Mouse (Mus musculus) gastrocnemius, postnatal 4 days (tissue): ENCODE results near the gene Rab11fip4. TPM values are rescaled to one million over a fixed set of nuclear protein-coding genes. Genes with fewer than 3 reads are reported as not detected.
A peak's percentile ranks its signal among the peaks of the same experiment; 100 is the strongest.

ENCODE experiments used
- DNase-seq, 2 experiments: peaks; one replicate each; pipeline ENCODE4 v3.0.0; 2021 to 2022; ENCODE audit warnings: low spot score in 2 of 2, mixed read lengths in 2 of 2
- microRNA-seq: library from miRNA; unstranded; fragments of <30 nt; microRNA quantifications from one replicate; pipeline ENCODE4 v1.2.0, GENCODE M21; 2021
- total RNA-seq, 2 experiments: library from RNA; stranded (reverse); gene quantifications; 2 replicates each; pipeline ENCODE4 v1.2.3; 2021

The Rab11fip4 gene
- total RNA-seq, 2 experiments from 2014 or later, result 0.83 to 0.86 TPM

DNA sequence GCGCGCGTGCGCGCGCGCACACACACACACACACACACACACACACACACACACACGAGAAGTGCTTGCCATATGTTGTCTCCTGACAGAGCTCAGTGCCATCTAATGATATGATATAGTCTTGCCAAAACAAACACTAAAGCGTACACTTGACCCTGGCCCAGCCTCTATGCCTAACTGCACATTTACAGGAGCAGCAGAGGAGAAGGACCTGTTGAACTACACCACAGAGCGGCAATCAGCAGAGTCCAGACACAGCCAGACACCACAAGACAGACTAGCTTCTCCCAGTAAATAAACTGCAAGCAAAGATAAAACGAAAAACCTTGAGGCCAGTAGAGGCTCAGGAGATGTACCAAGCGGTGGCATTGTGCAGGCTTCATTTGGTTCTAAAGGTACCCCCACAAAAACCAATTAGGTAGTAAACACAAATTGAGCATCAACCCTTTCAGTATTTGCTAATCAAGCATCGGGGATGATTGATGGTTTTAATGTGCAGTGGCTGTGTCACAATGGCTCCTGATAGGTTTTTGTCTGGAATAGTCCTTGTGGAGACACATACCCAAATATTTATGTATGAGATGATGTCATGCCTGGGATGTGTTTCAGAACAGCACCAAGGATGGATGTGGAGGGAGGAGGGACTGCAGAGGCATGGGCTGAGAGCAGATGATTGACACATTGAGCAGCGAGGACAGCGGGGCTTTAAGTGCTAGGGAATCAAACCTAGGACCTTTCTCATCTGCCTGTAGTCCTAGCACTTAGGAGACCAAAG lies 145.4 kb downstream of the Rab11fip4 start:
- DNase-seq, result no peak

DNA sequence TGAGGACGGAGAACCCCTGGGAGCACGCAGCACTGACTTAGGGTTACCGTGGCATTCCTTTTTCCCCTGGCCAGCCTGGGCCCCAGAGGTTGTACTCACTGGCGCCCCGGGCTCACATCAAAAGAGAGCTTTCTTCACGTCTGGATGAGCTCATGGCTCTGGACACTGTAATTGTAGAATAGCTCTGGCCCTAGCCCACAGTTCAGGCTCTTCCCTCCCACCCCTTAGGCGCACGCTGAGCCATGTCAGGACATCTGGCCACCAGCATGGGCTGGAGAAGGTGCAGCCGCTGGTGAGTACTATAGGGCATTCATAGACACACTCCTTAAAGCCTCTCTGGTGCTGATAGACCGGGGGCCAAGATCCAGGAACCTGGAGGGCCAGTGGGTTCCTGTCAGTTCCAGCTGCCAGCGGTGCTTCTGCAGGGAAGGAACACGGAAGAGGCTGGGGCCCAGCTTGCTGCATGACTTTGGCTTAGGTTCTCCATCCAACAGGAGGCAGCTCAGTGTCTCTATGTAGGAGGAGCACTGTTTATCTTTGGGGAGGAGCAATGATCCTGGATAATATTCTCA lies 146.2 kb downstream of the Rab11fip4 start:
- DNase-seq, result peak in 1 of 2 experiments; percentile 33

DNA sequence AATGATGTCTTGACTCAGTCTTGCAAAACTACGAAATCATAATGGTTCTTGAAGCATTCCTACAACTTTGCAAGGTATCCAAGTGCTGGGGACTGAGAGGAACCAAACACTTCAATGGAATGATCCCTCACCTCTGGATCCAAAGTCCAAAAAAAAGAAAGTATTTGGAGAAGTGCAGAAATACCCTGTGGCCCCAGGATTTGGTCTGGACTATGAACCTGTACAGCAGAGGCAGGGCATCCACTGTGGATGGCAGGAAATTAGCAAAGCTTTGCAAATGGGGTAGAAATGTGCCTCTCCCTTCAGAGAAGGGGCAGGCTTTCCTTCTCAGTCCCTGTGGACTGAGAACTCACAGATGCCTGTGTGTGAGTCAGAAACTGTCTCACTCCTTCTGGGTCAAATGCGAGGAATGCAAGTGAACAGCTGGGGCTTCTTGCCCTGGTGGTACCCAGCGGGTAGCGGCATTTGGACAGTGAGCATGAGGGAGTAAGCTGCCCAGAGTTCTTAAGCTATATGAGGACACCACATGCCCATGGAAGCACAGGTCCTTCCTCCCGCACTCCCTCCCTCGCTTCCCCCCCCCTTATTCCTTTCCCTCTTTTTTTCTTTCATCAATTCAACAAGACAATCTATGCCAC lies 147.0 kb downstream of the Rab11fip4 start:
- peak in 1 of 2 experiments; percentile 31 for DNase-seq

DNA sequence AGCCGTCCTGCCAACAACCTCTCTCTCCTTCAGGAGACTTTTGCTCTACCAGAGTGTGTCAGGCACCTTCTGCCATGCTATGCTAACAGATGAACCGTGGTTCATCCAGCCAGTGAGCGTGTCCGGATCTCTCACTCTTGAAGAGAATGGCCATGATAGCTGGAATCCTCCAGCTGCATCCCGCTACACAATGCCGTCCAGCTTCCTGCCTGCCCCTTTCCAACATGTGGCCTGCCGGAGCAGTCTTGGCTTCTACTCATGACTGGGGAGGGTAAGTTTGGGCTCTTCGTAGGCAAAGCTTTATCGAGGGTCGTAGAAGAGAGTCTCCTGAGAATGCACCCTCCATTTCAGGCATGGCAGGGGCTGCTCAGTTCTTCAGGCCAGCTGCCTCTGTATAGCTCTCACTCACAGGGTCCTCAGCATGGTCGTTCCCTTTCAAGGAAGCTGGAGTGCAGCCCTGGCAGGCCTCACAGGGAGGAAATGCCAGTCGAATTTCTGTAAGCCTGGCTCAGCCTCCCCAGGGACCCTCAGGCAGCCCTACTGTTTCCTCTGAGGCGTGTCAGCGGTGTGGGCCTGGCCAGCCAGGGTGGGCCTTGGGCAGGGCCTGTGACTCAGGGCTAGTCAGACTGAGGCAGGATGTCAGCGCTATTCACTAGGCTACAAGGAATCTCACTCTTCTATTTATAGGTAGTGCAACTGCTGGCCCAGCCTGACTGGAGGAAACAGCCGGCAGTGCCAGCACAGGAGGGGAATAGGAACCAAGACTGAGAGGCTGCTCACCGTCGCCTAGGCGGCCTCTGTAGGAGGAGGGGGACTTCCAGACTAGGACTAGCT lies 147.9 kb downstream of the Rab11fip4 start:
- DNase-seq, result peak; percentile 50 to 77

DNA sequence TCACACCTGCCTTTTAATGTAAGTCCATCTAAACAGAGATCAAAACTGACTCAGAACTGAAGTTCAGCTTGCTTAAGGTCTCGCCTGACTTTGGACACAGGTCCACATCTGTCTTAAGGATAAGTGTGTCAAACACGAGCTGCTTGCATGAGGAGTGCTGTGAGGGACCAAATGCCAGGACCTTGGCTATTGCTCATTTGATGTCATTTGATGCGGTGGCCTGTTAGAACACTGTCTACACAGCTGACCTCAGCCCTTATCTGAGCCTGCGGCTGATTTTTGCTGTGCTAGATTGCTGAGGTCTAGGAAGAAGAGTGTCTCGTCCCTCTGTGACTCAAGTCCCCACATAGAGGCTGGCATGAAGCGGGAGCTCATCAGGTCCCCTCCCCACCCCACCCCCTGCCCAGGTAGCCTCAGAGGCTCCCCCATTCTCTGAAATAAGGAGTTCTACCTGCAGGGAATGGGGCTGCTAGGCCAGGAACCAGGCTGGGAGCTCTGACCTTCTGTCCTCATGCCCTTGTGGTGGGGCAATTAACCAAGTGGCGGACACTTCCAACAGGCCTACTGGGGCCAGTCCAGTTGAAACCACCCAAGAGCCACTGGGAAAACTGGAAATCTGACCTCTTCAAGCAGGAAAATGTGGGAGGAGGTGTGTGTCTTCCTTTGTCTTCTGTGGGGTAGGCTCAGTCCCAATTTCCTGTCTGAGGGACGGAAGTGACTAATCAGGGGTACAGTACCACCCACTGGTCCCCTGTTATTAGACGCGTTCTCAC lies 149.9 kb downstream of the Rab11fip4 start:
- no peak for DNase-seq

DNA sequence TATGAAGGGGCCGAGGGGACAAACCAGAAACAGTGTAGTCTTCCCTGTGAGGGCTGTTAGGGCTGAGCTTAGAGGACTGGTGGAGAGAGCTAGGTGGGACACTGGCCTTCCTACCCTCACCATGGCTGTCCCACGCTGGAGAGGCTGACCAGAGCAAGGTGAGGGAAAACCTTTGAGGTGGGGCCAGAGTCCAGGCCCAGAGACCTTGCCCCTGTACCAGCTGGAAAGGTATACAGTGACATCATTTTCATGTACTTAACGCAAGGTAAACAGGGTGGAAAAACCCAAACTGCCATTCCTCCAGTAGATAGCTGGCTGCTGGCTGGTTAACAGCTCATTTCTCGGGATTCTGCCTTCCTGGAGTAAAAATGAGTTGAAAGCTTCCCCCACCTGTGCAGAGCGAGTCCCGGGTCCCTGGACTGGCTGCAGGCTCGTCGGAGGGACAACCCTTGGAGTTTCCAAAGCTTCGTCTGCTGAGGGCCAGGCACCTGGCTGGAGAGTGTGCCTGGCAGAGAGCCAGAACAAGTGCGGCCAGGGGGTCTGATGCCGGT lies 155.6 kb downstream of the Rab11fip4 start:
- DNase-seq, result no peak

Small RNAs within 50 kb of the gene (microRNA-seq; reads per million reads assigned to microRNA genes)
- gene Mir193a (45.5 reads per million, percentile 43 among the genes with 10 or more reads in this experiment), gene Mir365-2 (4.7 reads per million, percentile 17 among the genes with 10 or more reads in this experiment)

Other genes starting within 250 kb of the Rab11fip4 start
- not detected for gene Omg, start 87.1 kb upstream of the Rab11fip4 start, total RNA-seq
- 1 to 10 TPM; 1.6 to 1.7 TPM for gene Evi2b, start 67.5 kb upstream of the Rab11fip4 start, total RNA-seq
- gene Evi2, start 60.6 kb upstream of the Rab11fip4 start, total RNA-seq, result under 1 TPM; 0.20 to 0.31 TPM
- 1 to 10 TPM; 4.7 to 6.0 TPM for gene Evi2a, start 60.6 kb upstream of the Rab11fip4 start, total RNA-seq